Mouse (Mus musculus) bone marrow, adult 2 months (tissue): Measurements from ENCODE around the gene Atp8b4. TPM values are rescaled to one million over a fixed set of nuclear protein-coding genes. Genes with fewer than 3 reads are reported as not detected.

Experiments used
- H3K27ac ChIP-seq: fragments of 200-500 bp; 2 replicates; pipeline ENCODE4 v1.5.1; 2012; ENCODE audit warnings: low read depth, mild to moderate bottlenecking, control low read depth, inconsistent platforms, low read length; ENCODE audit not compliant: control insufficient read depth, poor library complexity, insufficient read depth
- H3K4me1 ChIP-seq: fragments of 200-500 bp; 2 replicates; pipeline ENCODE4 v1.6.1; 2011; ENCODE audit warnings: low read length; ENCODE audit not compliant: control insufficient read depth, insufficient read depth
- H3K4me3 ChIP-seq: fragments of 200-500 bp; replicated peaks from 2 replicates; pipeline ENCODE3; 2011; ENCODE audit warnings: mild to moderate bottlenecking, low read depth, low read length, control low read depth; ENCODE audit not compliant: control insufficient read depth
- CTCF ChIP-seq: fragments of 200-500 bp; IDR thresholded peaks from 2 replicates; pipeline ENCODE4 v1.5.1; 2011; ENCODE audit warnings: low read length, control low read depth; ENCODE audit not compliant: control insufficient read depth, insufficient read depth
- POLR2A ChIP-seq: fragments of 200-500 bp; IDR thresholded peaks from 2 replicates; pipeline ENCODE4 v1.6.1; 2011; ENCODE audit warnings: low read depth, mild to moderate bottlenecking, control low read depth, low read length, borderline replicate concordance; ENCODE audit not compliant: control insufficient read depth
- WGBS: fragments of 180-500 bp; shearing (Covaris S2); methylation state at CpG from one replicate; pipeline ENCODE4 v1.1.7; 2018; 5-methylcytosine and 5-hydroxymethylcytosine counted together
- polyA plus RNA-seq: library from polyadenylated mRNA; stranded (reverse); fragments of >200 nt; gene quantifications from 2 replicates; pipeline ENCODE4 v1.2.4, GENCODE M21; 2011; ENCODE audit warnings: low replicate concordance; ENCODE audit not compliant: missing spikeins, insufficient read depth, insufficient read length

Atp8b4 gene
- polyA plus RNA-seq, 1 experiment, result 25.1 TPM

- WGBS, result 95% methylated on average over 1 of the region's 1 CpGs
- no peak overlapping the region for H3K4me3 ChIP-seq
- no peak overlapping the region for H3K27ac ChIP-seq
- TF ChIP-seq POLR2A, result no peak
- no peak for TF ChIP-seq CTCF
- H3K4me1 ChIP-seq, result no peaks in the 10 kb centered on the region; the same call in 1 of the 2 replicates
These were observed 141.2 kb downstream of the Atp8b4 start for GRCm38 (mm10) chr2:126359278-126359677.

- TF ChIP-seq POLR2A (no peak), CTCF (no peak)
- Histone ChIP-seq H3K4me3 (no peak overlapping the region), H3K4me1 (no peaks in the 10 kb centered on the region; the same call in 1 of the 2 replicates), H3K27ac (no peak overlapping the region)
- 81% methylated on average over 5 of the region's 5 CpGs for WGBS
These were observed 141.7 kb downstream of the Atp8b4 start for GRCm38 (mm10) chr2:126358741-126359140.

GRCm38 (mm10) chr2:126355259-126355658, 145.2 kb downstream of the Atp8b4 start:
- Histone ChIP-seq H3K4me3 (no peak overlapping the region), H3K4me1 (no peaks in the 10 kb centered on the region; the same call in 1 of the 2 replicates), H3K27ac (no peak overlapping the region)
- WGBS, result 80% methylated on average over 2 of the region's 2 CpGs
- TF ChIP-seq POLR2A, result no peak
- TF ChIP-seq CTCF, result no peak

GRCm38 (mm10) chr2:126351811-126352210, 148.7 kb downstream of the Atp8b4 start:
- no peak for TF ChIP-seq POLR2A
- no peak for TF ChIP-seq CTCF
- WGBS, result 79% methylated on average over 1 of the region's 1 CpGs
- Histone ChIP-seq H3K4me3 (no peak overlapping the region), H3K27ac (no peak overlapping the region), H3K4me1 (no peaks in the 10 kb centered on the region; the same call in 1 of the 2 replicates)

- WGBS, result 76% methylated on average over 3 of the region's 3 CpGs
- Histone ChIP-seq H3K27ac (no peak overlapping the region), H3K4me1 (no peaks in the 10 kb centered on the region), H3K4me3 (no peak overlapping the region)
- TF ChIP-seq CTCF (no peak), POLR2A (no peak)
These were observed 157.4 kb downstream of the Atp8b4 start for GRCm38 (mm10) chr2:126343026-126343593.

- no peak overlapping the region for H3K27ac ChIP-seq
- no peak overlapping the region for H3K4me3 ChIP-seq
- TF ChIP-seq POLR2A, result no peak
- TF ChIP-seq CTCF, result no peak
- H3K4me1 ChIP-seq, result no peaks in the 10 kb centered on the region
- 76% methylated on average over 8 of the region's 8 CpGs for WGBS
These were observed 159.0 kb downstream of the Atp8b4 start for GRCm38 (mm10) chr2:126341521-126341920.

- Histone ChIP-seq H3K4me1 (no peaks in the 10 kb centered on the region), H3K4me3 (no peak overlapping the region), H3K27ac (no peak overlapping the region)
- TF ChIP-seq CTCF, result no peak
- no peak for TF ChIP-seq POLR2A
- WGBS, result 77% methylated on average over 7 of the region's 7 CpGs
These were observed 160.3 kb downstream of the Atp8b4 start for GRCm38 (mm10) chr2:126340201-126340600.

- no peak overlapping the region for H3K4me3 ChIP-seq
- H3K27ac ChIP-seq, result no peak overlapping the region
- H3K4me1 ChIP-seq, result no peaks in the 10 kb centered on the region
- WGBS, result 74% methylated on average over 8 of the region's 8 CpGs
- no peak for TF ChIP-seq POLR2A
- no peak for TF ChIP-seq CTCF
These were observed 161.0 kb downstream of the Atp8b4 start for GRCm38 (mm10) chr2:126339516-126339915.

- TF ChIP-seq CTCF (no peak), POLR2A (no peak)
- WGBS, result 51% methylated on average over 5 of the region's 5 CpGs
- H3K4me1 ChIP-seq, result no peaks in the 10 kb centered on the region
- H3K4me3 ChIP-seq, result no peak overlapping the region
- H3K27ac ChIP-seq, result no peak overlapping the region
These were observed 163.3 kb downstream of the Atp8b4 start for GRCm38 (mm10) chr2:126337143-126337542.
